In genomic region chr17:56626260-56626659, GRCm38 (mm10) we compare ENCODE assay signal across 7 mouse cellular contexts. TPM values are rescaled to one million over a fixed set of nuclear protein-coding genes. Genes with fewer than 3 reads are reported as not detected.
A peak's percentile ranks its signal among the peaks of the same experiment; 100 is the strongest.
DNase-seq lines count a peak whose midpoint lies in the region; ATAC-seq lines count a peak whose summit lies in the region.

No protein-coding gene starts in this region.

- 2% methylated on average over 32 of the region's 32 CpGs for WGBS in lung, embryonic 15.5 days
- under 1% methylated on average over 32 of the region's 32 CpGs for WGBS in embryonic facial prominence, embryonic 10.5 days
- under 1% methylated on average over 32 of the region's 32 CpGs for WGBS in intestine, embryonic 14.5 days
- 1% methylated on average over 32 of the region's 32 CpGs for WGBS in neural tube, embryonic 12.5 days

- H3K4me2 ChIP-seq in lung, embryonic 15.5 days: peak overlapping the region; percentile 89
- H3K4me2 ChIP-seq in intestine, embryonic 14.5 days (ENCODE audit: low read length): peak overlapping the region; percentile 92
- H3K4me2 ChIP-seq in neural tube, embryonic 12.5 days (replicated peaks): peak overlapping the region; percentile 95

- peaks cover 25% of the 10 kb centered on the region for H3K36me3 ChIP-seq in lung, embryonic 15.5 days
- H3K36me3 ChIP-seq in embryonic facial prominence, embryonic 10.5 days (replicated peaks): peaks cover 42% of the 10 kb centered on the region
- peaks cover 30% of the 10 kb centered on the region for H3K36me3 ChIP-seq in intestine, embryonic 14.5 days (ENCODE audit: control insufficient read depth, insufficient read depth, low read length)
- peaks cover 22% of the 10 kb centered on the region for H3K36me3 ChIP-seq in neural tube, embryonic 12.5 days

- no peaks in the 10 kb centered on the region for H3K9me3 ChIP-seq in lung, embryonic 15.5 days
- no peaks in the 10 kb centered on the region for H3K9me3 ChIP-seq in embryonic facial prominence, embryonic 10.5 days
- no peaks in the 10 kb centered on the region for H3K9me3 ChIP-seq in intestine, embryonic 14.5 days (ENCODE audit: control insufficient read depth, low read length)
- H3K9me3 ChIP-seq in neural tube, embryonic 12.5 days: no peaks in the 10 kb centered on the region

- H3K27me3 ChIP-seq in lung, embryonic 15.5 days: no peaks in the 10 kb centered on the region
- H3K27me3 ChIP-seq in embryonic facial prominence, embryonic 10.5 days (replicated peaks; ENCODE audit: low read depth, poor library complexity, severe bottlenecking): no peaks in the 10 kb centered on the region
- no peaks in the 10 kb centered on the region for H3K27me3 ChIP-seq in intestine, embryonic 14.5 days (replicated peaks; ENCODE audit: control insufficient read depth, insufficient read depth, low read length)
- H3K27me3 ChIP-seq in neural tube, embryonic 12.5 days (replicated peaks): no peaks in the 10 kb centered on the region

- H3K27ac ChIP-seq in lung, embryonic 15.5 days: no peak overlapping the region
- H3K27ac ChIP-seq in embryonic facial prominence, embryonic 10.5 days (replicated peaks): peak overlapping the region; percentile 91
- H3K27ac ChIP-seq in intestine, embryonic 14.5 days (ENCODE audit: low read depth): peak overlapping the region; percentile 77
- H3K27ac ChIP-seq in neural tube, embryonic 12.5 days: no peak overlapping the region

- ATAC-seq in lung, embryonic 15.5 days (ENCODE audit: borderline replicate concordance, extremely low read depth, low FRiP score, low TSS enrichment): peak; percentile 4; the same call in 1 of the 2 replicates
- ATAC-seq in intestine, embryonic 14.5 days (replicated peaks; ENCODE audit: low FRiP score, low TSS enrichment, low read depth): no peak; the same call in none of the 2 replicates
- no peak; the same call in 1 of the 2 replicates for ATAC-seq in neural tube, embryonic 12.5 days (ENCODE audit: low FRiP score, low read depth)

- intact Hi-C loops in left cerebral cortex, postnatal 4 days (cut with DNase I): no loop called here

- peak overlapping the region; percentile 93 for H3K9ac ChIP-seq in lung, embryonic 15.5 days
- peak overlapping the region; percentile 89 for H3K9ac ChIP-seq in intestine, embryonic 14.5 days (ENCODE audit: low read length)
- peak overlapping the region; percentile 84 for H3K9ac ChIP-seq in neural tube, embryonic 12.5 days

- DNase-seq in lung, postnatal 10 days: no peak
- no peak for DNase-seq in embryonic facial prominence, embryonic 10.5 days (ENCODE audit: low spot score)
- DNase-seq in intestine, embryonic 14.5 days (ENCODE audit: low spot score): no peak
- DNase-seq in left cerebral cortex, postnatal 4 days: no peak
- DNase-seq in thymus, postnatal 14 days: no peak

- H3K4me3 ChIP-seq in lung, embryonic 15.5 days: peak overlapping the region; percentile 99
- H3K4me3 ChIP-seq in embryonic facial prominence, embryonic 10.5 days: peak overlapping the region; percentile 99
- H3K4me3 ChIP-seq in intestine, embryonic 14.5 days (ENCODE audit: low read depth, low read length): peak overlapping the region; percentile 91
- peak overlapping the region; percentile 98 for H3K4me3 ChIP-seq in neural tube, embryonic 12.5 days

- H3K4me1 ChIP-seq in lung, embryonic 15.5 days: peaks cover 22% of the 10 kb centered on the region
- H3K4me1 ChIP-seq in embryonic facial prominence, embryonic 10.5 days: peaks cover 31% of the 10 kb centered on the region
- peaks cover 18% of the 10 kb centered on the region for H3K4me1 ChIP-seq in intestine, embryonic 14.5 days (replicated peaks; ENCODE audit: control insufficient read depth, insufficient read depth, low read length)
- peaks cover 23% of the 10 kb centered on the region for H3K4me1 ChIP-seq in neural tube, embryonic 12.5 days

RNA-seq across cellular contexts. Expression of gene Lonp1, which starts 0.4 kb away (rescaled TPM):
- 51.7 and 54.0 TPM in 2 replicates for polyA plus RNA-seq in lung, embryonic 15.5 days (2015; fragmentation: Nextera tagmentation; extraction: Ambion mirVana)
- polyA plus RNA-seq in embryonic facial prominence, embryonic 10.5 days (2016; fragmentation: Nextera tagmentation; extraction: Ambion mirVana): 56.5 and 59.0 TPM in 2 replicates
- polyA plus RNA-seq in intestine, embryonic 14.5 days (2014; fragmentation: Nextera tagmentation; extraction: Ambion mirVana): 64.5 and 71.2 TPM in 2 replicates
- polyA plus RNA-seq in neural tube, embryonic 12.5 days (2016; fragmentation: Nextera tagmentation; extraction: Ambion mirVana): 53.7 and 54.3 TPM in 2 replicates
- total RNA-seq in left cerebral cortex, postnatal 4 days (2021): 10 to 100 TPM; 61.5 to 63.4 TPM

RNA-seq across cellular contexts. Expression of gene Catsperd, which starts 1.7 kb away (rescaled TPM):
- 0.52 and 1.2 TPM in 2 replicates for polyA plus RNA-seq in lung, embryonic 15.5 days (2015; fragmentation: Nextera tagmentation; extraction: Ambion mirVana)
- 0.73 and 0.77 TPM in 2 replicates for polyA plus RNA-seq in embryonic facial prominence, embryonic 10.5 days (2016; fragmentation: Nextera tagmentation; extraction: Ambion mirVana)
- 0.93 and 1.1 TPM in 2 replicates for polyA plus RNA-seq in intestine, embryonic 14.5 days (2014; fragmentation: Nextera tagmentation; extraction: Ambion mirVana)
- polyA plus RNA-seq in neural tube, embryonic 12.5 days (2016; fragmentation: Nextera tagmentation; extraction: Ambion mirVana): 0.93 and 1.5 TPM in 2 replicates
- total RNA-seq in left cerebral cortex, postnatal 4 days (2021): 1 to 10 TPM; 1.3 to 2.2 TPM

RNA-seq across cellular contexts. Expression of gene Rpl36, which starts 13.0 kb away (rescaled TPM):
- 1,553 and 1,704 TPM in 2 replicates for polyA plus RNA-seq in lung, embryonic 15.5 days (2015; fragmentation: Nextera tagmentation; extraction: Ambion mirVana)
- 1,580 and 1,631 TPM in 2 replicates for polyA plus RNA-seq in embryonic facial prominence, embryonic 10.5 days (2016; fragmentation: Nextera tagmentation; extraction: Ambion mirVana)
- polyA plus RNA-seq in intestine, embryonic 14.5 days (2014; fragmentation: Nextera tagmentation; extraction: Ambion mirVana): 2,427 and 2,673 TPM in 2 replicates
- polyA plus RNA-seq in neural tube, embryonic 12.5 days (2016; fragmentation: Nextera tagmentation; extraction: Ambion mirVana): 1,187 and 1,201 TPM in 2 replicates
- total RNA-seq in left cerebral cortex, postnatal 4 days (2021): 100 to 1,000 TPM; 563 to 595 TPM

RNA-seq across cellular contexts. Expression of gene 2410015M20Rik, which starts 16.7 kb away (rescaled TPM):
- 206 and 215 TPM in 2 replicates for polyA plus RNA-seq in lung, embryonic 15.5 days (2015; fragmentation: Nextera tagmentation; extraction: Ambion mirVana)
- 190 and 205 TPM in 2 replicates for polyA plus RNA-seq in embryonic facial prominence, embryonic 10.5 days (2016; fragmentation: Nextera tagmentation; extraction: Ambion mirVana)
- polyA plus RNA-seq in intestine, embryonic 14.5 days (2014; fragmentation: Nextera tagmentation; extraction: Ambion mirVana): 273 and 284 TPM in 2 replicates
- polyA plus RNA-seq in neural tube, embryonic 12.5 days (2016; fragmentation: Nextera tagmentation; extraction: Ambion mirVana): 192 and 202 TPM in 2 replicates
- total RNA-seq in left cerebral cortex, postnatal 4 days (2021): 100 to 1,000 TPM; 119 to 135 TPM

RNA-seq across cellular contexts. Expression of gene Safb, which starts 41.6 kb away (rescaled TPM):
- 92.7 and 96.6 TPM in 2 replicates for polyA plus RNA-seq in lung, embryonic 15.5 days (2015; fragmentation: Nextera tagmentation; extraction: Ambion mirVana)
- 158 and 162 TPM in 2 replicates for polyA plus RNA-seq in embryonic facial prominence, embryonic 10.5 days (2016; fragmentation: Nextera tagmentation; extraction: Ambion mirVana)
- polyA plus RNA-seq in intestine, embryonic 14.5 days (2014; fragmentation: Nextera tagmentation; extraction: Ambion mirVana): 73.3 and 81.8 TPM in 2 replicates
- polyA plus RNA-seq in neural tube, embryonic 12.5 days (2016; fragmentation: Nextera tagmentation; extraction: Ambion mirVana): 140 and 162 TPM in 2 replicates
- 100 to 1,000 TPM; 173 to 188 TPM for total RNA-seq in left cerebral cortex, postnatal 4 days (2021)

Comparison
In these comparisons a context has a peak if more than half of its experiments do, and no peak if none do; other contexts are left out.
1. H3K27ac ChIP-seq: peak in embryonic facial prominence, embryonic 10.5 days (single experiment) and intestine, embryonic 14.5 days (single experiment); none in lung, embryonic 15.5 days (single experiment) and neural tube, embryonic 12.5 days (single experiment).
2. Peak in every context shown above with its lines, with median percentiles within 50 percentile points of each other: H3K4me2 ChIP-seq, H3K4me3 ChIP-seq and H3K9ac ChIP-seq.